Mouse (Mus musculus) cerebellum, postnatal 4 days (tissue): ENCODE measurements at regions not wholly inside any gene's neighbourhood (a gene's known extent, or its start where the extent isn't known, plus 50 kb on each side); places are given as distances from the start of the nearest gene placed in this dataset.
A peak's percentile ranks its signal among the peaks of the same experiment; 100 is the strongest.

Experiments
- DNase-seq, 2 experiments: peaks; one replicate each; pipeline ENCODE4 v3.0.0; 2022; ENCODE audit warnings: low spot score in 2 of 2, mixed read lengths in 1 of 2

DNA sequence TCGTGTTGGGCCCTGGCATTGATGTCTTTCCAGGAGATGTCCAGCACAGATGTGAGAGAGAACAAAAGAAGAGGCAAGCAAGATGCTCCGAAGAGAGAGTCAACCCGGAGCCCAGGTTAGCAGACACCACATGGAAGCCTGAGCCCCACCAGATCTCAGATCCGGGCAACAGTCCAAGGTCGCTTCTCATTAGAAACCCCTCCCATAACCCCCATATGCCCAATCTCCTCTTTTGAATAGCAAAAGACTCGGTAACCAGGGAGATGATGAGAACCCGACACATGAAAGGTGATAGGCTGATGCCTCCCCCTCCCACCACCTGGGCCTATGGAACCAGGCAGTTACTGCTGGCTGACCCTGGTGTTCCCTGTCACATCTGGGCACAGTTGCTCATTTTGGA, 155.7 kb upstream of the Igsf21 start:
- DNase-seq: peak in 1 of 2 experiments; percentile 55

DNA sequence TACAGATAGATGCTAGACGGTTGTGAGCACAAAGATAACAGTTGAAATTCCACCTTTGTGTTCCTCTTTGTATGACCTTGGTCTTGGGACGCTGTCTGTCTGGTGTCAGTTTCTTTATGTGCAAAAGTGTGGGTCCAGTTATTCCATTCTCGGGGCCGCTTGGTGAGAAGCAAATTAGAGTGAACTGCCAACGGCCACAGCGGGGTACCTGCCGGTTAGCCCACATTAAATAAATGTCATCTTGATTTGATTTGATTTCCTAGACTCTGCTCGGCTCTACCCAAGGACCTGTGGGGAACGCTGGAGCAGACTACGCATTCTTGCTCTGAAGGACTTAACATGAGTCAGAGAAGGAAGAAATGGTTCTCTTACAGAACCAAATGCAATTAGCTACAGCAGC, 155.0 kb upstream of the Igsf21 start:
- DNase-seq: no peak

DNA sequence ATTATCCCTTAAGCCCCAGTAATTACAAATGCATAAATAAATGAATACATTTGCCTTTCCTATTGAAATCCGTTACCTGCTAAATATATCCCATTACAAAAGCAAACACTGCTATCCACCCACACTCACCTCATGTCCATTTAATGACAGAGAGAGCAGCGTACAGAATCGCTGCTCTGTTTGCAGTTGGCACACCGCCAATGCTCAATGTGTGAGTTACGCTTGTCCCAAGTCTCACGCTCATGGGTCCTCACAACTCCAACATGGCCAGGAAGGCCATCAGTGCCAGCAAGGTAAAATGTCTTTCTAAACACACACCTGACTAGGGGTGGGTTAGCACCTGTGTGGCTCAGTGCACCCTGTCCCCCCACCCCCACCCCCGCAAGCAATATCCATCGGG, 150.0 kb upstream of the Igsf21 start:
- no peak for DNase-seq

DNA sequence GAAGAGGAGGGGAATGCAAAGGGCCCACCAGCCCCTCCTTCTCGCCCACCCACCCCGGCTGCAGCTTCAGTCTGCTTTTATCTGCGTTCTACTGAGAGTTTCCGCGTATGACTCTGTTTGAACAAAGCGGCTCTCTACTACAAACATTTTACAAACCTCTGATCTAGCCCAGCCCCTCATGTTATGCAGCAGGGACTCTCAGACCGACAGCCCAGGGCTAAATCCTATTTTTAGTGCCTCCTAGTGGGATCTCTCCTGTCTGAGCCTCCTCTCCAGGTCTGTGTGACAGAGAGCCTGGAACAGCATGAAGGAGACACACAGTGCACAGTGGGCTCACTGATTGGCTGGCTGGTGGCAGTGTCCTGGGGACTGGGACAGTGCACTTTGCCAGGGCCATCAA, 145.7 kb upstream of the Igsf21 start:
- DNase-seq: no peak

DNA sequence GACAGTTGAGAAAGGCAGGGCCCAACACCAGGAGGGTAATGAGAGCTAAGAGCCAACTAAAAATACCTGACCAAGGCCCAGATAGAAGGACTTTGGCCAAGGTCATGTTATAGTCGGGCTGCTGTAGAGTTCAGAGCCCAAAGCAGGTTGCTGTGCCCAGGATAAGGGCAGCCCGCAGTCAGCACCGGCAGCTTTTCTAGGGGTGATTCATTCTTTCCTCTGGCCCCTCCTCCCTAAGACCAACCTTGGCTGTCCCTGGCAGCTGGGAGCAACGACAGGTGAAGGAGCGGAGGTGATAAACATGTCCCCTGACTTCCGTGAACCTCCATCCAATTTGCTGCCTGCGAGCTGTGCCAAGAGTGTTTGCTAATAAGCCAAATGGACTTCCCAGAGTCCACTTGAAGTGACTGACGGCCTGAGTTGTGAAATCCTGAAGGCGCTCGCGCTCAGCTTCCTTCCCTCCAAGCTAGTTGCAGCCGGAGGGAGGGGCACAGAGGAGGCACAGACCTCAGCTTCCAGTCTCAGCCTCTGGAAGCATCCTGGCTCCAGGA, 144.2 kb upstream of the Igsf21 start:
- no peak for DNase-seq

DNA sequence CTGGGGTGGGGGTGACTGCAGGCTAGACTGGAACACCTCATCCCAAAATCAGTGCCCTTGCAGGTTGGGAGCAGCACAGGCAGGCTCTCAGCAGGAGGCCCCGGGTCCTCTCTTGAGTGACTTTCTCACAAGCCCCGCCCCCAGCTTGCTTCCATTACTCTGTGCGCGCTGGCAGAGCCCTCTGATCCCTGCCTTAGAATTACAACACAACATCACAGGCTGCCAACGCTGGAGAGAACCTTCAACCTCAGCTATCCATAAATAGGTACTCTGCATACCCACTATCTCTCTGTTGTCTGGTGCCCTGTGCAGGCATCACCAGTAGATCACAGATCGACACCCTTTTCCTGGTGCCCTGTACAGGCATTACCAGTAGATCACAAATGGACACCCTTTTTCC, 139.1 kb upstream of the Igsf21 start:
- no peak for DNase-seq

DNA sequence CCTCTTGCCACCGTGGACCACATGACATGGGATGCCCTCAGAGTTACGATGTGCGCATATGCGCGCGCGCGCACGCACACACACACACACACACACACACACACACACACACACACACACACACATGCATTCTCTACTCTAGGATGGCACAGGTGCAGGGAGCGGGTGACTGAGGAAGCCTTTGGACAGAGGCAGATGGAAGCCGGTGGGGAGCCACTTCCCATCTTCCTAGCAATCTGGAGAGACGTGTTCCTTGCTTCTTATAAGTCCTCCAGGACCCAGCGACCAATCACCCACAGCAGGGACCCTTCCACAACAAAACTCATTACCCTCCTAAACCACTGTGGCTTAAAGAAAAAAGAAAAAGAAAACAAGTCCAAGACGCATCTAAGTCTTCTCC, 138.6 kb upstream of the Igsf21 start:
- no peak for DNase-seq

DNA sequence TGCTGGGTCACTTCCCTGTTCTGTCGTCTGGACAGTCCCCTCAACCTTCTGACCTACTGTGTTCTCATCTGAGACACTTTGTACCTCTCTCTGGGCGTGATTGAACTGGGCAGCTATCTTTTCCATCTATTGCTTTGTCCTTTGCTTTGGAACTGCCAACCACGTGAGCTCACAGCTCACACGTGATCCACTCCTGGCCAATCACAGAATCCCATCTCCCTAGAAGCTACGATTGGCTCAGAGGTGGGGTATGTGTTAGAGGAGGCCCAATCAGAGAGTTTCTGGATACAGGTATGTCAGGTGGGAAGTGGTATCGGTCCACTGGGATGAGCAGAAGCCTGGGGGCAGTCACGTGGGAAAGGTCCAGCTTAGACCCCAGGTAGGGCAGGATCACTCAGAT, 137.0 kb upstream of the Igsf21 start:
- DNase-seq: no peak

DNA sequence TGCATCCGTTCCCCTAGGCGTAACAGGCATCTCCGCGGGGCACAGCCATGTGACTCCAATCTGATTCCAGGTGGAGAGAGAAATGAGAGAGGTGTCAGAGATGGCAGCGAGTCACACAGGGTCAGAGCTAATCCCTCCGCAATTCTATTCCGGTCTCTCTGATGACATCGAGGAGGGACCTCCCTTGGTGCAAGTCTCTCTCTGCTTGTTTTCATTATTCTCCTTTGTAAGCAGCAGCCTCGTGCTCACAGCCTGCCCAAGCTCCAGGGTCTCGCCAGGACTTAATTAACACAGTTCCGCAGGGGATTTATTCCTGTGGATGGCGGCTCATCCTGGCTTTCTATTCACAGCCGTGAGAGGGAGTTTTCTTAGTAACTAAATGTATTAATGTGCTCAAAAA, 134.1 kb upstream of the Igsf21 start:
- no peak for DNase-seq

DNA sequence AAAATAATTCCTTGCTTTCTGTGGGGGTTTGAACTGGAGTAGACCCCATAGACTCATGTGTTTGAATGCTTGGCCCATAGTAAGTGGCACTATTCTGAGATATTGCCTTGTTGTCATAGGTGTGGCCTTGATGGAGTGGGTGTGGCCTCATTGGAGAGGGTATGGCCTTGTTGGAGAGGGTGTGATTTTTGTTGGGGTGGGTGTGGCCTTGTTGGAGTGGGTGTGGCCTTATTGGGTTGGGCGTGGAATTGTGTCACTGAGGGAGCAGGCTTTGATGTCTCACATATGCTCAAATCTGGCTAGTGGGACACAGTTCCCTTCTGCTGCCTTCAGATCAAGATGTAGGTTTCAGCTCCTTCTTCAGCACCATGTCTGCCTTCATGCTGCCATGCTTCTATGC, 131.4 kb upstream of the Igsf21 start:
- DNase-seq: no peak

DNA sequence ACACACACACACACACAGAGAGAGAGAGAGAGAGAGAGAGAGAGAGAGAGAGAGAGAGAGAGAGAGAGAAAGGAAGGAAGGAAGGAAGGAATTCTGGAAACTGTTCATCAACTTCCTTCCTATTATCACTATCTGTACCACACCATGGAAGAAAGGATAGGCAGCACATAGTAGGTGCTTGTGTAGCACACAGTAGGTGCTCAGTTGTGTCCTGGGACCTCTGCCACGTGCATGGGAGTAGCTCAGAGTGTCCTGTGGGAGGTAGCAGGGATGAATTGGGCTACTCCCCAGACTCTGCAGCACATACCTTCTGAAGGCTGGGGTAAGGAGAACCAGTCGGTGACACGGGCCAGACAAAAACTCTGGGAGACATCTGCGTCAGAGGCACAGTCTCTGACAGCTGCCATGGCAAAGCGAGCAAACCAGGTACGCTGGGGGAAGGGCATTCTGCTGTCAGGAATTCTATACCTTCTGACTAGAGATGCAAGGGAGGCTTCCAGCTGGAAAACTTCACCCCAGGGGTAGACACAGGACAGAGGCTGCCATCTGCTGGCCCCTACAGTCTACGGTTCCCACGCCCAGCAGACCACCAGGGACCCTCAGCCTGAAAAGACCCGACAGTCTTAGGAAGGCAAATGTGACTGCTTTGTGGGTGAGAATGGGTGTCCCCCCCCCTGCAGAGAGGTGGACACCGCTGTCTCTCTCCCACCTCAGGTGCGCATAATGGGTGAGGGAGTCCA, 126.2 kb upstream of the Igsf21 start:
- no peak for DNase-seq

DNA sequence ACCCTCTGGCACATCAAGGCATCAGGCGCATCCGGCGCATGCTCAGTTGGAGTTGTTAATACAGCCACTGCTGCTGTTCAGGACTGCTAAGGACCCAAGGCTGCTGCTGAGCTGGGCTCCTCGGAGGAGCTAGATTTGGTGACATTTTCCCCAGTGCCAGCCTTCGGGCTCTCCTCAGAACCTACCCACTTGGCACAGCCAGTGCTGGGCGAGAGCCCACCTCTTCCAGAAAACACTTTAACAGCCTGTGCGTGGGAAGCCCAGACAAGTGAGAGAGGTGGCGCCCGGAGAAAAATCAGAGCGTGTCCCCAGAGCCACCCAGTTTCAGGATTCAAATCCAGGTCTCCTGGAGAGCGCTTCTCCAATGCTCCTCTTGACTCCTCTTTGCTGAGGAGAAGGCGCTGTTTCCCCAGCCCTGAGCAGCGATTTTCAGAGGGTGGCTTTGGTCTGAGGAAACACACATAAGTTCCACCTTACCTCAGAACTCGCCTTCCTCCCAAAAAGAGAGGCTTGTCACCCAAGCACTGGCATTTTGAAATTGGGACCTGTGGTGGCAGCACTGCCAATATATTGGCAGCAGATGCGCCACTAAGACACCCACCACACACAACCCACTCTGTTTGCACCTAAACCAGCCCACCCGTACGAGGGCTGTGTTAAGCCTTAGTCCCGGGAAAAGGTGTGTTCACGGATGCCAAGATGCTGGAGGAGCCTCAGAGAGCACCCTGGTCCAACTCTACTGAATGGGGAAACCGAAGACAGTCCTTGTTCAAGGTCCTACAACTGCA, 125.0 kb upstream of the Igsf21 start:
- DNase-seq: no peak

DNA sequence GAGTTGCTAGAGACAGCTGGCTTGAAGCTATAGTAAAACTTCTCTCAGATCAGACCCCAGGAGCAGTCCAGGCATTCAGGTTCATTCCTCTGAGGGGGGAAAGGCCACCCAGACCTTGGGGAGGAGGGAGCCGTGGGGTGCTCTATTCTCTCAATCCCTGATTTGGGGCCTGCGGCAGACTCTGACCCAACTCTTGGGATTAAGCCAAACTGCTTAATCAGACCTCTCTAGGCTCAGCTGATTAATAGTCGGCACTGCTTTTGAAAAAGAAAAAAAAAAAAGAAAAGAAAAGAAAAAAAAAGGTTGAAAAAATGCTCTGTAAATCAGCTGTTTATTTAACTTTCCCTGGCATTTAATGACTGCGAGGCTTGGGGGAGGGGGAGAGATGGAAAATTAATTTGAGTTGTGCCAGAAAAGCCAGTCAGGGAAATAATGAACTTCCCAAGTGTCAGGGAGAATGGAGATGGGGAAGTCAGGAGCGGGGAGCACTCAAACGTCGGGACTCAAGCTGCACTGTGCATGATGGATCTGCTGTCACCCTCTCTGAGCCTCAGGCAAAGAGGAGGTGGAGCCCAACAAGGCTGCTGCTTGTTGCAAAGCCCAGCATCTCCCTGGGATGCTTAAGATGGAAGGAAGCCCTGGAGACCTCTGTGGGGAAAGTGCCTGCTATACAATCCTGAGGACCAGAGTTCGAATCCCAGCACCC, 120.5 kb upstream of the Igsf21 start:
- DNase-seq: no peak

DNA sequence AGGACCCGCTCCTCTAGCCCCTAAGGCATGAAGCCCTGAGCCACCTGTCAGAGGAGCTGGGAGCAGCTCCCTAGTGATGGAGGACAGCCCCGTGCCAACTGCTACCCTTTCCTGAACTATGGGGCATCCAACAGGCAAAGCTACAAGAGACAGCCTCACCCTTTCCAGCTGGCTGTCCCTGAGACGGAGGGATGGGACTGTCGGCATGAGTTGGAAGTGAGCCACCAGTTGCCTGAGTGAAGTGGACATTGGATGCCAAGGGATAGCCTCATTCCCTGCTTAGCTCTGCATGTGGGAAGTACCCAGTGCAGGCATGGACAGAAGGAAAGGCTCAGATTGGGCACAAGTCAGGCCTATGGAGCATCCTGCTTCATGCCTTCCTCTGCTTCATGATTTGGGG, 112.3 kb upstream of the Igsf21 start:
- DNase-seq: no peak

DNA sequence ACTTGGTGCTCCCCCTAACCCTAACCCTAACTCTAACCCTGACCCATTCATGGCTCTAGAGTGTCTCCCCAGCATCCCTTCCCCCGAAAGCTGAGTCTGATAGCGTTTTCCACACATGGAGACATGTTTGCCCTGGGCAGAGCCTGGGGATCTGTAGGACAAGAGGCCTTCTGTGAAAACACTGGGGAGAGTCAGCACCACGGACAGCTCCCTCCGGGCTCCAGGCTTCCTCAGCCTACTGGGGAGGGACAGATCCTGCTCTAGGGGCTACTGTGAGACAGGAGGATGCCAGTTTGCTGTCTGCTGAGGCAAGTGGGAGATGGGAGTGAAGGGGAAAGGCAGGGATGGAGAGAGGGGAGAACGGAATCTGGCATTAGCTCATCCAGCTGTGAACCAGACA, 111.5 kb upstream of the Igsf21 start:
- DNase-seq: peak in 1 of 2 experiments; percentile 56

DNA sequence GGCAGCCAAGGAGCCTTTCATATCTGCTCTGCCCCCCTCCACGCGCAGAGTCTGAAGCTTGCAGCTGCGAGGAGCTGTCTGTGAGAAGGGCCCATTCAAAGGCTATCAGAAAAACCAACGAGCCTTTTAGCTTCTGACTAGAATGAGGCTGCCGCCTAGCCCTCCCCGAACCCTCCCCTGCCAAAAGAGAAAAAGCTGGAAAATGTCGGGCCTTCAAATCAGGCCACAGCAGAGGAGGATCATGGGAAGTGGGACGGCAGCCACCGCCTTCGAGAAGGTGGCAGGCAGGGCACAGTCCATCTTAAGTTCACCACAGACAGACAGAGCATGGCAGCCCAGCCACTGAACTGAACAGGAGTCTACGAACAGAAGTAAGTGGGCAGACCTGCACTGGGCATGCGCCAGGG, 108.6 kb upstream of the Igsf21 start:
- DNase-seq: no peak

DNA sequence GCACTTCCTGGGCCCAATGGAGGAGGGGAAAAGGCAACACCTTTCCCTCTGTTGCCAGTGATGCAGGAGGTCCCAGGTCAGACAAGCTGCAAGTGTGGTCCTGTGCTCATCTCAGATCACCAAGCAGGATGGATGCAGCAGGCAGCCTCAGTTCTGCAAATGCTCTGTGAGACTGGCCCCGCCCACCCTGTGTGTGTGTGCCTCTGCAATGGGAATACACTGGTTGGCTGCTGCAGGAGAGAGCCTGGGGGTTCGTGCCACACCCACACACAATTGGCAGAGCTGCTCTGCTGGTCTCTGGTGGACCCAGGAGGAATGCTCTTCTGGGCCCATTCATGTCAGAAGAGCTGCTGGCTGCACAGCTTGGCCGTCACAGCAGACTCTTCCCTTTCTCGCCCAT, 102.2 kb upstream of the Igsf21 start:
- no peak for DNase-seq

DNA sequence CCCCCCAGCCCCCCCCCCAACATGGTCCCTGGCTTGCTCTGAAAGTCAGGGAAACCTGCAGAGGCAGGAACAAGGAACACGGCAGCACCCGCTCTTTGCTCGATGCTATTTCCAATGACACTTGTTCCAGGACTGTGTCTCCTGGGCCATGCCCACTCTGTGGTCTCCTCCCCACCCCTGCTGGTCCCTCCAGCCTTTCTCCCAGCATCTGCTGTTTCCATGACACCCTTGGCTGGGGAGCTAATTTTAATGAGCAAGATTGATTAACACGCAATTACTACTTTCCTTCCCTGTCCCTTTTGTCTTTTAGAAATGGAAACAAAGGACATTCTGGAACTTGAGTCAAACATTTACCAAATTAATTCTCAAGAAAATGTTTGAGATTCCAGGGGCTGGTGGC, 83.6 kb upstream of the Igsf21 start:
- DNase-seq: no peak

DNA sequence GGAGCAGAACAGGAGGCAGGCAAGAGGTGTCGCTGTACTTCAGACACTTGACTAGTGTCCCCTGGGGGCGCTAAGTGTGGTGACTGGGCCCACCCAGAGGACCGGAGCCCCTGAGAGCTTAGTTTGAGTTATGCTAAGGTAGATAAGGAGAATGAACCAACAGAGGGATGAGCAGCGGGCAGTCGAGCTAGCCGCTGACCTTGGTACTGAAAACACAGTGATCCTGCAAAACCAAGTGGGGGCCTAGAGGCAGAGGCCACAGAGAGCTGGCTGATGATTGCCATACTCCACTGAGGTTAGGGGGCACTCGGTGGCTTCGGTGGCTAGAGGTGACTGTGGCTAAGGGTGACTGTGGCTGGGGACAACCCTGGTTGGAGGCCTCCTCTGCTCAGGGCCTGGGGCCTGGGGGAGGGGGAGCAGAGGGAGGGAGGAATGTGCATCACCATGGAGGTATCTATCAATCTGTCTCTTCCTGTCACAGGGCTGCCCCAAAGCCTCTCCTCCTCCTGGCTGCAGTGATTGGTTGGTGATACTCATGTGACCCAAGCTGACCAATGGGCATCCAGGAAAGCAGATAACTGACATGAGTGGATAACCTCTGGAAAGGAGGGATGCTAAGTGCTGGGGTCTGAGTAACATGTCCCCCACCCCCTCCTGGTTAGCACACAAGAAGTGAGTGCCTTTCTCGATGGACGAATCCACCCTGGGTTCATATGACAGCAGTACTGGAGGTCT, 80.3 kb upstream of the Igsf21 start:
- no peak for DNase-seq

DNA sequence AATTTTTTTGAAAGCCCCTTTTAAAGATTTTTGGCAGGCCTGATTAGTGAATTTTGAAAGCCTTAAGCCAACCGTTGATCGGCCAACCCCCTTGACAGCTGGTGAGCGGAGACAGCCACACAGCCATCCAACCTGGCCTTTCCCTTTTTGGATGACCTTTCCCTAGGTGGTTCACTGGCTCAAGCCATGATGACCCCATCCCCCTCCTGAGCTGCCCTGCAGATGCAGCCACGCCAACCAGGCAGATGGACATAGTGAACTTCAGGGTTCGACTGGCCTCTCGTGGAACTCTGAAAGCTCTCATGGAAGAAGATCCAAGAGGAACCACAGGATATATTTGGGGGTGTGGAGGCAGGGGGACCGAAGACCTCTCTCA, 79.1 kb upstream of the Igsf21 start:
- DNase-seq: no peak

DNA sequence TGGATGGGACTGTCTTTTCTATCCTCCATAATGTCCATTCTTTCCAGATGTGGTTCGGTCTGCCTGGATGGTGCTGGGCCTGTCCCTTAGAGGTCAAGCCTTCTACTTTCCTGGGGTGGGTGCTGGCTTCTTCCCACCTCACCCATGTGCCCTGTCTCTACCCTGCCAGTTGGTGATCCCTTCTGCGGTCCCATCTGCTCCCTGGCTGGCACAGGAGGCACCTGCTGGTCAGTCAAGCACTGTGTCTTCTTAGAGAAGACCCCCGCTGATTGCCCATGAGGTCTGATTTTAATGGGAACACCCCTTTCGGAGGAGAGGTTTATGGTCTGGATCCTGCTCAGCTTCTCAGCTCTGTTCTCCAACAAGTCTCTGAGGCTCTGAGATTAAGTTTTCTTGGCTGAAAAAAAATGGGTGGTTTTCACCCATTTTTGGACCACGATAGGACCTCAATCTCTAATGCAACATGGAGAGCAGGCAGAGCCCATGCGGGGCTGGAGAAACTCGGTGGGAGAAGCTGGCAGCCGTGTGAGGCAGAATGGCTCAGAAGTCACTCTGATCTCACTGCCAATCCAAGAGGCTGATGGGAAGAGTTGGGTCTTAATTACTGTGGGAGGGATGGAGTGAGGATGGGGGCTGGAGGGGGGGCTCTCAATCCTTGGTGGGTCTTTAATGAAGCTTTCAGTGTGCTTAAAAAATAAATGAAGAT, 78.5 kb upstream of the Igsf21 start:
- DNase-seq: peak in 1 of 2 experiments; percentile 32
